Mouse (Mus musculus) heart, adult 2 months (tissue): ENCODE measurements at regions not wholly inside any gene's neighbourhood (a gene's known extent, or its start where the extent isn't known, plus 50 kb on each side); places are given as distances from the start of the nearest gene placed in this dataset.

Experiments
- CTCF ChIP-seq: fragments of 200-600 bp; IDR thresholded peaks from 2 replicates; pipeline ENCODE4 v1.8.1; 2022; ENCODE audit warnings: antibody characterized with exemption, mild to moderate bottlenecking, moderate library complexity
- EP300 ChIP-seq: fragments of 200-500 bp; IDR thresholded peaks from 2 replicates; pipeline ENCODE4 v1.6.1; 2011; ENCODE audit warnings: low read depth, low read length, control low read depth; ENCODE audit not compliant: insufficient read depth
- POLR2A ChIP-seq: fragments of 200-500 bp; IDR thresholded peaks from 2 replicates; pipeline ENCODE4 v1.6.1; 2011; ENCODE audit warnings: mild to moderate bottlenecking, low read depth, low read length, control low read depth; ENCODE audit not compliant: insufficient read depth

DNA sequence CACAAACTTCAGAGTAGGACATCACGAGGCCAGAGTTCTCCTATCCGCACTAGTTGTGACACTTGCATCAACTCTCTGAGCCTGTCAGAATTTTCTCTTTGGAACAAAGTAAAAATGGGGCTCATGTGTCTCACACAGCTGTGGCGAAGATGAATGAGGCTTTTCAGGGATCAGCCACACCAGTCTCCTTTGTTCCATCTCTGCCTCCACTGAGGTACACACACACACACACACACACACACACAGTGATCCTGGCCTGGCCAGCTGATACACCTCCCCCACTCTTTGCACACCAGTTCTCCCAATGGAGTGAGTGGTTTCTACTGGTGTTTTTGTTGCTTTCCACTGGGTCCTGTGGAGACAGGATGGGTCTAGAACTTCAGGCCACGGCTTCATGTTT, 105.9 kb upstream of the D7Ertd443e start:
- TF ChIP-seq CTCF (no peak), POLR2A (no peak), EP300 (no peak)
